Mouse (Mus musculus): ENCODE measurements around the gene Plcb1. TPM values are rescaled to one million over a fixed set of nuclear protein-coding genes. Genes with fewer than 3 reads are reported as not detected.
"Not testable (repeated sequence)": the region's sequence is repeated elsewhere in the genome, so short reads cannot be mapped to it uniquely, and the experiment has no call there.

The Plcb1 gene
- polyA plus RNA-seq, 1 experiment from 2014 or later: 7.9 TPM

GRCm38 (mm10) chr2:135356311-135356710 lies 570.4 kb downstream of the Plcb1 start:
- no peak overlapping the region for H3K27ac ChIP-seq (ENCODE audit: low read depth, low read length)
- ATAC-seq (replicated peaks; ENCODE audit: low FRiP score) (no peak), DNase-seq (ENCODE audit: low spot score) (no peak)
- 12% methylated on average over 1 of the region's 1 CpGs for WGBS
- no peak overlapping the region for H3K4me2 ChIP-seq
- no peaks in the 10 kb centered on the region for H3K27me3 ChIP-seq (replicated peaks; ENCODE audit: control insufficient read depth, insufficient read depth, low read length)
- no peaks in the 10 kb centered on the region for H3K4me1 ChIP-seq (replicated peaks; ENCODE audit: control insufficient read depth, insufficient read depth, low read length)
- H3K9ac ChIP-seq (ENCODE audit: low read depth, low read length): no peak overlapping the region
- no peak overlapping the region for H3K4me3 ChIP-seq (ENCODE audit: low read depth, low read length)
- no peaks in the 10 kb centered on the region for H3K36me3 ChIP-seq (ENCODE audit: control insufficient read depth, insufficient read depth, low read length)
- no peaks in the 10 kb centered on the region for H3K9me3 ChIP-seq (ENCODE audit: control insufficient read depth, low read length)

GRCm38 (mm10) chr2:135361798-135362197 lies 575.9 kb downstream of the Plcb1 start:
- no peaks in the 10 kb centered on the region for H3K9me3 ChIP-seq (ENCODE audit: control insufficient read depth, low read length)
- H3K9ac ChIP-seq (ENCODE audit: low read depth, low read length): no peak overlapping the region
- H3K4me1 ChIP-seq (replicated peaks; ENCODE audit: control insufficient read depth, insufficient read depth, low read length): no peaks in the 10 kb centered on the region
- no peak overlapping the region for H3K4me2 ChIP-seq
- ATAC-seq (replicated peaks; ENCODE audit: low FRiP score): no peak
- H3K4me3 ChIP-seq (ENCODE audit: low read depth, low read length): no peak overlapping the region
- WGBS: 17% methylated on average over 1 of the region's 1 CpGs
- H3K27me3 ChIP-seq (replicated peaks; ENCODE audit: control insufficient read depth, insufficient read depth, low read length): no peaks in the 10 kb centered on the region
- DNase-seq (ENCODE audit: low spot score): no peak
- no peak overlapping the region for H3K27ac ChIP-seq (ENCODE audit: low read depth, low read length)
- no peaks in the 10 kb centered on the region for H3K36me3 ChIP-seq (ENCODE audit: control insufficient read depth, insufficient read depth, low read length)

DNA sequence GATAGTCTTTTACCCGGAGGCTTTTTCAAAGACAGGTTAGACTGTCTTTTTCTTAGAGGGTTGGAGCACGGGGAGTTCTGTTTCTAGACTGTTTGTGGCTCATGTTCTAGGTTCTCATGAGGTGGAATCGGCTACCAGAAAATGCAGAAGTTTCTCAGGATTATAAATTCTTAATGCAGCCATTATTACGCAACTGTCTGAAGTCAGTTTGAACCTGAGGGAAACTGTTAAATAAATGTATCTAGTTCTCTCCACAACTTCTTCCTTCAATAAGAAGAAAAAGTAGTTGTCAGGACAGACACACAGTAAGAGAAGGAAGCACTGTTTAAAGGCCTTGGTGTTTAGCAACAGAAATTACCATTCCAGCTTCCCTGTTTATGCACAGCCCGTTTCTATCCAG lies 577.1 kb downstream of the Plcb1 start:
- H3K4me1 ChIP-seq (replicated peaks; ENCODE audit: control insufficient read depth, insufficient read depth, low read length): no peaks in the 10 kb centered on the region
- H3K36me3 ChIP-seq (ENCODE audit: control insufficient read depth, insufficient read depth, low read length): no peaks in the 10 kb centered on the region
- ATAC-seq (replicated peaks; ENCODE audit: low FRiP score) (no peak), DNase-seq (ENCODE audit: low spot score) (no peak)
- H3K27me3 ChIP-seq (replicated peaks; ENCODE audit: control insufficient read depth, insufficient read depth, low read length): no peaks in the 10 kb centered on the region
- no peak overlapping the region for H3K4me2 ChIP-seq
- 66% methylated on average over 5 of the region's 5 CpGs for WGBS
- H3K9me3 ChIP-seq (ENCODE audit: control insufficient read depth, low read length): no peaks in the 10 kb centered on the region
- H3K9ac ChIP-seq (ENCODE audit: low read depth, low read length): no peak overlapping the region
- no peak overlapping the region for H3K4me3 ChIP-seq (ENCODE audit: low read depth, low read length)
- no peak overlapping the region for H3K27ac ChIP-seq (ENCODE audit: low read depth, low read length)

GRCm38 (mm10) chr2:135370259-135370835 lies 584.5 kb downstream of the Plcb1 start:
- Histone ChIP-seq H3K27ac (ENCODE audit: low read depth, low read length) (no peak overlapping the region), H3K4me1 (replicated peaks; ENCODE audit: control insufficient read depth, insufficient read depth, low read length) (no peaks in the 10 kb centered on the region)

GRCm38 (mm10) chr2:135380796-135381195 lies 594.9 kb downstream of the Plcb1 start:
- not testable (repeated sequence) for H3K4me1 ChIP-seq (replicated peaks; ENCODE audit: control insufficient read depth, insufficient read depth, low read length); DNase-seq (ENCODE audit: low spot score); H3K9me3 ChIP-seq (ENCODE audit: control insufficient read depth, low read length); H3K4me2 ChIP-seq; H3K27me3 ChIP-seq (replicated peaks; ENCODE audit: control insufficient read depth, insufficient read depth, low read length); ATAC-seq (replicated peaks; ENCODE audit: low FRiP score); H3K36me3 ChIP-seq (ENCODE audit: control insufficient read depth, insufficient read depth, low read length); H3K9ac ChIP-seq (ENCODE audit: low read depth, low read length); H3K4me3 ChIP-seq (ENCODE audit: low read depth, low read length); H3K27ac ChIP-seq (ENCODE audit: low read depth, low read length)
- WGBS: 36% methylated on average over 7 of the region's 7 CpGs

More at GRCm38 (mm10) chr2:135370259-135370835, 584.5 kb downstream of the Plcb1 start:
- Histone ChIP-seq H3K4me3 (ENCODE audit: low read depth, low read length) (no peak overlapping the region), H3K27me3 (replicated peaks; ENCODE audit: control insufficient read depth, insufficient read depth, low read length) (no peaks in the 10 kb centered on the region), H3K9ac (ENCODE audit: low read depth, low read length) (no peak overlapping the region), H3K4me2 (no peak overlapping the region), H3K9me3 (ENCODE audit: control insufficient read depth, low read length) (no peaks in the 10 kb centered on the region), H3K36me3 (ENCODE audit: control insufficient read depth, insufficient read depth, low read length) (no peaks in the 10 kb centered on the region)
- ATAC-seq (replicated peaks; ENCODE audit: low FRiP score) (no peak), DNase-seq (ENCODE audit: low spot score) (no peak)
- 68% methylated on average over 10 of the region's 10 CpGs for WGBS

DNA sequence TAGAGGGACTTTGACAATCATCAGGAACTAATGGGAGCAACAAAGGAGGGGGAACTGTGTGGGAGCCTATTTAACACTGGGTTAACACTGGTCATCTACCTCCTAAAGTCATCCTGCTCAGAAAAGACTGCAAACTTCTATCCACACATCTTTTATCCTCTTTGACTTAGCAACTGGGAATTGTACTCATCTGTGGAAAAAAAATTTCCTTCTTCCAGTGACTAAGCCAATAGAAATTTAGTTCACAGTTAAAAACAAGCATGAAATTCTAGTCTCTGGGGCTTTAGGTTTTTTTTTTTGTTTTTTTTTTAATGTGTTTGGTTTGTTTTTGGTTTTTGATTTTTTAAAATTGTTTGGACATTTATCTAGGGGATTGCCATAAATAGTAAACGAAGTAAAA lies 595.5 kb downstream of the Plcb1 start:
- no peaks in the 10 kb centered on the region for H3K36me3 ChIP-seq (ENCODE audit: control insufficient read depth, insufficient read depth, low read length)
- 62% methylated on average over 1 of the region's 1 CpGs for WGBS
- H3K9me3 ChIP-seq (ENCODE audit: control insufficient read depth, low read length): no peaks in the 10 kb centered on the region
- ATAC-seq (replicated peaks; ENCODE audit: low FRiP score): no peak
- no peak overlapping the region for H3K4me2 ChIP-seq
- no peaks in the 10 kb centered on the region for H3K27me3 ChIP-seq (replicated peaks; ENCODE audit: control insufficient read depth, insufficient read depth, low read length)
- H3K4me1 ChIP-seq (replicated peaks; ENCODE audit: control insufficient read depth, insufficient read depth, low read length): no peaks in the 10 kb centered on the region
- no peak overlapping the region for H3K4me3 ChIP-seq (ENCODE audit: low read depth, low read length)
- no peak overlapping the region for H3K9ac ChIP-seq (ENCODE audit: low read depth, low read length)
- H3K27ac ChIP-seq (ENCODE audit: low read depth, low read length): no peak overlapping the region
- DNase-seq (ENCODE audit: low spot score): no peak

DNA sequence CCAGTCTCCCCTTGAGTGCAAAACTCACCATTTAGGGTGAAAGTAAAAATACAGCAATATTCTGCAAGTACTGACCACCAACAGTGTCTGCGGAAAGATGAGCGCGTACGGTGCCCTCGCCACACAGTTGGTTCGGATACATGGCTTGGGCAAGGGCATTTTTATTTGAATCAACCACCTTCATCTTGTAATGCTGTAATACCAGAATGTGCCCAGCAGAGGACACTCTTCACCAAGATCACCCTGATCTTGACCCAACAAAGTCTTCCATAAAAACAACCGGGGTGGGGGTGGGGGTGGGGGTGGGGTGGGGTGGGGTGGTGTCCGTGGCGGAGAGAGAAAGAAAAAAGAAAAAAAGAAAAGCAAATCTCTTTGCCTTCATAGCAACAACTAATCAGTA lies 602.1 kb downstream of the Plcb1 start:
- no peaks in the 10 kb centered on the region for H3K9me3 ChIP-seq (ENCODE audit: control insufficient read depth, low read length)
- H3K4me1 ChIP-seq (replicated peaks; ENCODE audit: control insufficient read depth, insufficient read depth, low read length): no peaks in the 10 kb centered on the region
- no peak overlapping the region for H3K4me2 ChIP-seq
- DNase-seq (ENCODE audit: low spot score) (no peak), ATAC-seq (replicated peaks; ENCODE audit: low FRiP score) (no peak)
- no peak overlapping the region for H3K27ac ChIP-seq (ENCODE audit: low read depth, low read length)
- WGBS: 55% methylated on average over 9 of the region's 9 CpGs
- H3K27me3 ChIP-seq (replicated peaks; ENCODE audit: control insufficient read depth, insufficient read depth, low read length): no peaks in the 10 kb centered on the region
- no peak overlapping the region for H3K4me3 ChIP-seq (ENCODE audit: low read depth, low read length)
- no peak overlapping the region for H3K9ac ChIP-seq (ENCODE audit: low read depth, low read length)
- H3K36me3 ChIP-seq (ENCODE audit: control insufficient read depth, insufficient read depth, low read length): no peaks in the 10 kb centered on the region

- Histone ChIP-seq H3K9me3 (ENCODE audit: control insufficient read depth, low read length) (no peaks in the 10 kb centered on the region), H3K4me3 (ENCODE audit: low read depth, low read length) (no peak overlapping the region), H3K27ac (ENCODE audit: low read depth, low read length) (no peak overlapping the region), H3K9ac (ENCODE audit: low read depth, low read length) (no peak overlapping the region), H3K4me2 (no peak overlapping the region), H3K4me1 (replicated peaks; ENCODE audit: control insufficient read depth, insufficient read depth, low read length) (no peaks in the 10 kb centered on the region), H3K27me3 (replicated peaks; ENCODE audit: control insufficient read depth, insufficient read depth, low read length) (no peaks in the 10 kb centered on the region), H3K36me3 (ENCODE audit: control insufficient read depth, insufficient read depth, low read length) (no peaks in the 10 kb centered on the region)
- DNase-seq (ENCODE audit: low spot score) (no peak), ATAC-seq (replicated peaks; ENCODE audit: low FRiP score) (no peak)
- 68% methylated on average over 3 of the region's 3 CpGs for WGBS
These were observed 608.8 kb downstream of the Plcb1 start for GRCm38 (mm10) chr2:135394698-135395097.

DNA sequence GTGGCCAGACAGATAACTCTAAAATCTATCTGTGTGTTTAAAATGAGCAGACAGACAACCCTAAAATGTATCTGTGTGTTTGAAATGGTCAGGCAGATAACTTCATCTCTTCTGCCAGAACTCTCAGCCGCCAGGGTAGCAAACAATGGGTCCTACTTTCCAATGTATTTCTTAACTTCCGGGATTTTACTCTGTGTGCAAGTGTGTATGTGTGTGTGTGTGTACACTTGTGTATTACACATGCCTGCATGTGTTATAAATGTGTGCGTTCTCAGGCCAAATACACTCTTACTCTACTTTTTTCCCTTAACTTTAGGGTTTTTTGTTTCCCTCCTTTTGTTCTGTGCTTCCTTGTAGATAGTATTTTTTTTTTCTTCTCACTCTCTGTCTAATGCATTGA lies 610.5 kb downstream of the Plcb1 start:
- Histone ChIP-seq H3K27ac (ENCODE audit: low read depth, low read length) (no peak overlapping the region), H3K4me1 (replicated peaks; ENCODE audit: control insufficient read depth, insufficient read depth, low read length) (no peaks in the 10 kb centered on the region), H3K36me3 (ENCODE audit: control insufficient read depth, insufficient read depth, low read length) (no peaks in the 10 kb centered on the region), H3K9me3 (ENCODE audit: control insufficient read depth, low read length) (no peaks in the 10 kb centered on the region), H3K4me2 (no peak overlapping the region), H3K27me3 (replicated peaks; ENCODE audit: control insufficient read depth, insufficient read depth, low read length) (no peaks in the 10 kb centered on the region), H3K9ac (ENCODE audit: low read depth, low read length) (no peak overlapping the region), H3K4me3 (ENCODE audit: low read depth, low read length) (no peak overlapping the region)
- 58% methylated on average over 3 of the region's 3 CpGs for WGBS
- ATAC-seq (replicated peaks; ENCODE audit: low FRiP score) (no peak), DNase-seq (ENCODE audit: low spot score) (no peak)

Data from liver, embryonic 11.5 days (tissue).